Mouse (Mus musculus) intestine, embryonic 16.5 days (tissue): ENCODE measurements around the gene Capn9. TPM values are rescaled to one million over a fixed set of nuclear protein-coding genes. Genes with fewer than 3 reads are reported as not detected.

Source experiments
- ATAC-seq: fragments of 200-750 bp; cut with Nextera tagmentation; 2 replicates; pipeline ENCODE4 v1.8.0; 2017; ENCODE audit warnings: moderate TSS enrichment, moderate library complexity
- H3K27ac ChIP-seq: fragments of 300-500 bp; sonication (generic); 2 replicates; pipeline ENCODE4 v1.5.1; 2014; ENCODE audit warnings: mild to moderate bottlenecking, low read length
- H3K27me3 ChIP-seq: fragments of 300-500 bp; sonication (generic); replicated peaks from 2 replicates; pipeline ENCODE4 v1.6.1; 2014; ENCODE audit warnings: low read length, control low read depth, mixed read lengths; ENCODE audit not compliant: control insufficient read depth, insufficient read depth
- H3K36me3 ChIP-seq: fragments of 300-500 bp; sonication (generic); 2 replicates; pipeline ENCODE4 v1.6.1; 2014; ENCODE audit warnings: low read length, control low read depth; ENCODE audit not compliant: control insufficient read depth, insufficient read depth
- H3K4me1 ChIP-seq: fragments of 300-500 bp; sonication (generic); 2 replicates; pipeline ENCODE4 v1.6.1; 2014; ENCODE audit warnings: low read length, control low read depth, mixed read lengths; ENCODE audit not compliant: control insufficient read depth, insufficient read depth
- H3K4me2 ChIP-seq: fragments of 300-500 bp; sonication (generic); 2 replicates; pipeline ENCODE4 v1.6.1; 2014; ENCODE audit warnings: low read depth, low read length, control low read depth
- H3K4me3 ChIP-seq: fragments of 300-500 bp; sonication (generic); 2 replicates; pipeline ENCODE4 v1.5.1; 2014; ENCODE audit warnings: mild to moderate bottlenecking, low read length
- H3K9ac ChIP-seq: fragments of 300-500 bp; sonication (generic); 2 replicates; pipeline ENCODE4 v1.6.1; 2014; ENCODE audit warnings: low read depth, low read length
- H3K9me3 ChIP-seq: fragments of 300-500 bp; sonication (generic); 2 replicates; pipeline ENCODE4 v1.6.1; 2016; ENCODE audit warnings: low read length, control low read depth; ENCODE audit not compliant: control insufficient read depth
- WGBS: fragments of 180-500 bp; shearing (Covaris S2); extraction: QIAGEN DNeasy Blood & Tissue Kit; methylation state at CpG from one replicate; pipeline ENCODE4 v1.1.7; 2014; 5-methylcytosine and 5-hydroxymethylcytosine counted together
- polyA plus RNA-seq: library from polyadenylated mRNA; unstranded; fragments of >200 nt; fragmentation: Nextera tagmentation; extraction: Ambion mirVana; gene quantifications from 2 replicates; pipeline ENCODE4 v1.2.1, GENCODE M21; 2015

The Capn9 gene
- polyA plus RNA-seq, 1 experiment from 2014 or later: 2.9 TPM

- H3K27me3 ChIP-seq: no peaks in the 10 kb centered on the region
- no peaks in the 10 kb centered on the region for H3K9me3 ChIP-seq
- H3K36me3 ChIP-seq: no peaks in the 10 kb centered on the region
- H3K9ac ChIP-seq: no peak overlapping the region
- H3K4me2 ChIP-seq: no peak overlapping the region
- no peak overlapping the region for H3K4me3 ChIP-seq
- no peak for ATAC-seq
- H3K27ac ChIP-seq: no peak overlapping the region
- no peaks in the 10 kb centered on the region for H3K4me1 ChIP-seq
- WGBS: 89% methylated on average over 9 of the region's 9 CpGs
These were observed 50.3 kb downstream of the Capn9 start for GRCm38 (mm10) chr8:124626251-124626650.

- Histone ChIP-seq H3K36me3 (no peaks in the 10 kb centered on the region), H3K9me3 (no peaks in the 10 kb centered on the region), H3K27me3 (no peaks in the 10 kb centered on the region), H3K4me2 (no peak overlapping the region), H3K4me1 (no peaks in the 10 kb centered on the region), H3K27ac (no peak overlapping the region), H3K4me3 (no peak overlapping the region), H3K9ac (no peak overlapping the region)
- 72% methylated on average over 6 of the region's 6 CpGs for WGBS
- 0 out of 2 replicates have a peak, but pooled peaks have one; percentile 20 for ATAC-seq
These were observed 54.6 kb downstream of the Capn9 start for GRCm38 (mm10) chr8:124630489-124630888.

GRCm38 (mm10) chr8:124630891-124631290 is 55.0 kb downstream of the Capn9 start:
- no peak overlapping the region for H3K9ac ChIP-seq
- WGBS: 84% methylated on average over 4 of the region's 4 CpGs
- no peak for ATAC-seq
- no peaks in the 10 kb centered on the region for H3K4me1 ChIP-seq
- H3K4me2 ChIP-seq: no peak overlapping the region
- no peaks in the 10 kb centered on the region for H3K27me3 ChIP-seq
- no peaks in the 10 kb centered on the region for H3K9me3 ChIP-seq
- H3K36me3 ChIP-seq: no peaks in the 10 kb centered on the region
- no peak overlapping the region for H3K27ac ChIP-seq
- no peak overlapping the region for H3K4me3 ChIP-seq

- Histone ChIP-seq H3K27me3 (no peaks in the 10 kb centered on the region), H3K9me3 (no peaks in the 10 kb centered on the region), H3K9ac (no peak overlapping the region), H3K36me3 (0 out of 2 replicates have a peak, but pooled peaks cover 4% of the 10 kb centered on the region), H3K4me1 (no peaks in the 10 kb centered on the region), H3K27ac (peak overlapping the region; percentile 42), H3K4me2 (no peak overlapping the region), H3K4me3 (no peak overlapping the region)
- WGBS: 29% methylated on average over 7 of the region's 7 CpGs
- ATAC-seq: 0 out of 2 replicates have a peak, but pooled peaks have one; percentile 24
These were observed 56.1 kb downstream of the Capn9 start for GRCm38 (mm10) chr8:124631966-124632365.

GRCm38 (mm10) chr8:124633001-124633703 is 57.2 kb downstream of the Capn9 start:
- H3K27me3 ChIP-seq: no peaks in the 10 kb centered on the region
- H3K4me1 ChIP-seq: no peaks in the 10 kb centered on the region
- no peaks in the 10 kb centered on the region for H3K9me3 ChIP-seq
- peak; percentile 52; the same call in 1 of the 2 replicates for ATAC-seq
- H3K9ac ChIP-seq: no peak overlapping the region
- WGBS: 65% methylated on average over 14 of the region's 14 CpGs
- 0 out of 2 replicates have a peak, but pooled peaks cover 7% of the 10 kb centered on the region for H3K36me3 ChIP-seq
- H3K4me3 ChIP-seq: no peak overlapping the region
- H3K27ac ChIP-seq: peak overlapping the region; percentile 68
- H3K4me2 ChIP-seq: no peak overlapping the region

GRCm38 (mm10) chr8:124634411-124635246 is 58.7 kb downstream of the Capn9 start:
- Histone ChIP-seq H3K4me1 (no peaks in the 10 kb centered on the region), H3K36me3 (peaks cover 13% of the 10 kb centered on the region; the same call in 1 of the 2 replicates), H3K4me2 (no peak overlapping the region), H3K4me3 (no peak overlapping the region), H3K9me3 (no peaks in the 10 kb centered on the region), H3K27ac (no peak overlapping the region), H3K27me3 (no peaks in the 10 kb centered on the region), H3K9ac (no peak overlapping the region)
- ATAC-seq: no peak
- WGBS: 83% methylated on average over 13 of the region's 13 CpGs

GRCm38 (mm10) chr8:124635247-124635502 is 59.3 kb downstream of the Capn9 start:
- no peak overlapping the region for H3K4me3 ChIP-seq
- no peak overlapping the region for H3K4me2 ChIP-seq
- H3K4me1 ChIP-seq: no peaks in the 10 kb centered on the region
- H3K36me3 ChIP-seq: peaks cover 13% of the 10 kb centered on the region; the same call in 1 of the 2 replicates
- no peak for ATAC-seq
- WGBS: 80% methylated on average over 8 of the region's 8 CpGs
- no peaks in the 10 kb centered on the region for H3K9me3 ChIP-seq
- no peak overlapping the region for H3K27ac ChIP-seq
- no peak overlapping the region for H3K9ac ChIP-seq
- H3K27me3 ChIP-seq: no peaks in the 10 kb centered on the region

GRCm38 (mm10) chr8:124641599-124641998 is 65.7 kb downstream of the Capn9 start:
- WGBS: 90% methylated on average over 8 of the region's 8 CpGs
- no peak overlapping the region for H3K4me3 ChIP-seq
- H3K9ac ChIP-seq: no peak overlapping the region
- ATAC-seq: no peak
- H3K36me3 ChIP-seq: peaks cover 17% of the 10 kb centered on the region; the same call in 1 of the 2 replicates
- H3K9me3 ChIP-seq: no peaks in the 10 kb centered on the region
- H3K4me1 ChIP-seq: peaks cover 15% of the 10 kb centered on the region
- no peak overlapping the region for H3K4me2 ChIP-seq
- H3K27ac ChIP-seq: no peak overlapping the region
- H3K27me3 ChIP-seq: no peaks in the 10 kb centered on the region

GRCm38 (mm10) chr8:124643540-124644339 is 67.8 kb downstream of the Capn9 start:
- no peaks in the 10 kb centered on the region for H3K27me3 ChIP-seq
- peak overlapping the region; percentile 11; the same call in 1 of the 2 replicates for H3K9ac ChIP-seq
- no peak overlapping the region for H3K4me3 ChIP-seq
- WGBS: 43% methylated on average over 18 of the region's 18 CpGs
- peaks cover 18% of the 10 kb centered on the region for H3K4me1 ChIP-seq
- H3K27ac ChIP-seq: peak overlapping the region; percentile 69
- ATAC-seq: peak; percentile 49; the same call in 1 of the 2 replicates
- peaks cover 12% of the 10 kb centered on the region; the same call in 1 of the 2 replicates for H3K36me3 ChIP-seq
- H3K4me2 ChIP-seq: no peak overlapping the region
- no peaks in the 10 kb centered on the region for H3K9me3 ChIP-seq
